Mouse (Mus musculus): ENCODE data around the gene Ppp4r1. TPM values are rescaled to one million over a fixed set of nuclear protein-coding genes. Genes with fewer than 3 reads are reported as not detected.

The Ppp4r1 gene
- total RNA-seq, 2 experiments from 2014 or later = 35.7 to 36.9 TPM

GRCm38 (mm10) chr17:65802026-65802425 is 19.7 kb downstream of the Ppp4r1 start:
- DNase-seq = no peak

GRCm38 (mm10) chr17:65805966-65806365 is 23.6 kb downstream of the Ppp4r1 start:
- no peak for DNase-seq

GRCm38 (mm10) chr17:65806416-65806815 is 24.0 kb downstream of the Ppp4r1 start:
- no peak for DNase-seq

DNA sequence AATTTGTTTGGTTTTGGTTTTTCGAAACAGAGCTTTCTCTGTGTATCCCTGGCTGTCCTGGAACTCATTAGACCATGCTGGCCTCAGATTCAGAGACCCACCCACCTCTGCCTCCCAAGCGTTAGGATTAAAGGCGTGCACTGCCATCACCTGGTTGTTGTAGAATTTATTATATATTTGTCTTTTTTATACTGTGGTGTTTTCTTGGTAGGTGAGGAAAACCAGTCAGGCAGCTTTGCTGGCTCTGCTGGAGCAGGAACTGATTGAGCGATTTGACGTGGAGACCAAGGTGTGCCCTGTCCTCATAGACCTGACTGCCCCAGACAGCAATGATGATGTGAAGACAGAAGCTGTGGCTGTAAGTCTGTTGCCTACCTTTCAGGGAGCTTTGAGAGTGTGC is 28.7 kb downstream of the Ppp4r1 start:
- no peak for DNase-seq

GRCm38 (mm10) chr17:65813763-65814162 is 31.4 kb downstream of the Ppp4r1 start:
- no peak for DNase-seq

DNA sequence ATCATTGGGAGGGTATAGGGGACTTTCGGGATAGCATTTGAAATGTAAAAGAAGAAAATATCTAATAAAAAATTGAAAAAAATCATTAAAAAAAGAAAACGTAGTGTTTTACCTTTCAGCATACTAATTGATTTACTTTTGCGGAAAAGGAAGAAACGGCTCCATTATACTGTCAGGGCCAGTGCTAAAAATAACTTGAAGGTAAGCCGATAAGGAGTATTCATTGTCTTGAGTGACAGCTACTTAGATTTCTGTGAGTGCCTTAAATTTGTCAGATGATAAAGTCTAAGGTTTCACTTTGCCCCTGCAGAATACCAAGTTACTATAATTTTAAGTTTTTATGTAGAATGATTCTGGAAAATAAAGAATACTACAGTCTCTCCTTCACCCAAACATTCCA is 37.8 kb downstream of the Ppp4r1 start:
- no peak for DNase-seq

DNA sequence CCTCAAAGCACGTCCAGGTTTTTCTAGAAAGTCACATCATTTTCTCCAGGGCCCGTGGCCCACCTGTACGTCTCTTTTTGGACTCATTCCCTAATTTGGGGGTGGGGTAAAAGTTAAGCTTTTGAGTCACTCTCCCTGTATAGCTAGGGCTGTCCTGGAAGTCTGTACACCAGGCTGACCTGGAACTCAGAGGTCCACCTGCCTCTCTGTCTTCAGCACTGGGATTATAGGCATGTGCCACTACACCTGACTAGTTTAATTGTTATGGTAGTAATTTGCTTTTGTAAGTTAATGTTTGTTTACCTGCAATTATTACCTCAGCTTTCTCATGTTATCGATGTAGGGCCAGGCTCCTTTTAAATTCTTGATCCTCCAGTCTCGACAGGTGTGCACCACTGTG is 40.0 kb downstream of the Ppp4r1 start:
- no peak for DNase-seq

GRCm38 (mm10) chr17:65824246-65824645 is 41.9 kb downstream of the Ppp4r1 start:
- no peak for DNase-seq

- no peak for DNase-seq
Observed at GRCm38 (mm10) chr17:65826257-65826656, 43.9 kb downstream of the Ppp4r1 start.

GRCm38 (mm10) chr17:65827119-65827840 is 44.9 kb downstream of the Ppp4r1 start:
- no peak for DNase-seq

- DNase-seq = no peak
Observed at GRCm38 (mm10) chr17:65827904-65828303, 45.5 kb downstream of the Ppp4r1 start.

GRCm38 (mm10) chr17:65828951-65829350 is 46.6 kb downstream of the Ppp4r1 start:
- DNase-seq = no peak

DNA sequence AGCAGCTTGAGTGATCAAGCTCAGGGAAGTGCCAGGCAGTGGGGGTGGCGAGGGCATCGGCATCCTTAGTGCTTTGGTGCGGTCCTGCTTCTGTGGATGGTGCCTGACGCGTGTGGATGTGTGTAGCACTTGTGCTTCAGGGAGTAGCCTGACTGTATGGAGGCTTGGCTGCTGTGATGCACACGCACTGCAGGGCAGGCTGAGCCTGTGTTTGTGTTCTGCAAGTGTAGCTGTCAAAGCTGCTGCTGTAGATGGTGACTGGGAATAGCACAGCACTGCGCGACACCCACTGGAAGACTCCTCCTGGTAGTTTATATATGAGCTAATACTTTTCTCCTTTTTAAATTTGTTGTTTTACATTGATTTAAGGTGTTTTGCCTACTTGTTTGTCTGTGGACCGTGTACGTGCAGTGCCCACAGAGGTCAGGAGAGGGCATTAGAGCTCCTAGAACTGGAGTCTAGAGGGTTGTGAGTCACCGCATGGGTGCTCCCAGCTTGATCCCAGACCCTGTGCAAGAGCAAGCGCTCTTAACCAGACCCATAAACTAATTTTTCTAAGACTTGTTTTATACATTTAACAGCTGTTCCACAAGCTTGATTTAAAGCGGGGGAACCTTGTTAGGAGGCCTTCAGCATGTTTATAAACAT is 48.0 kb downstream of the Ppp4r1 start:
- DNase-seq = no peak

GRCm38 (mm10) chr17:65833891-65834290 is 51.5 kb downstream of the Ppp4r1 start:
- no peak for DNase-seq

DNA sequence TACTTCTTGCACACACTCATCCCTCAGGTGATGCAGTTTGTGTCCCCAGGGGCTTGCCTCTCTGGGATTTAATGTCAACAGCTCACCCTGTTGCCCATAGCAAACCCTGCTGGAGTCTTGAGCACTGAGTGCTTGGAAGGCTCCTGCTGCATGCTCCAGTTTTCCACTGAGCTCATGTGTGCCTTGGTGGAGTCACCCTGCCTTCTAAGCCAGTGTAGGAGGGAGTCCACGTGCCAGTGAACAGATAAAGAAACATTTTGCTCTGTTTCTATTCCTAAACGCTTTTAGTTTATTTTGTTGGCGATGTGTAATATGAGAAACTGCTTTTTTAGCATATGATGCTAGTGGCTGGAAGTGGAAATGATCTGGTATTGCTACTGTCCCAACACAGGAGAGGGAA is 54.4 kb downstream of the Ppp4r1 start:
- DNase-seq = no peak

GRCm38 (mm10) chr17:65839541-65840256 is 57.3 kb downstream of the Ppp4r1 start:
- DNase-seq = no peak

- DNase-seq = no peak
Observed at GRCm38 (mm10) chr17:65842669-65843381, 60.5 kb downstream of the Ppp4r1 start.

- DNase-seq = no peak
Observed at GRCm38 (mm10) chr17:65845423-65845822, 63.0 kb downstream of the Ppp4r1 start.

DNA sequence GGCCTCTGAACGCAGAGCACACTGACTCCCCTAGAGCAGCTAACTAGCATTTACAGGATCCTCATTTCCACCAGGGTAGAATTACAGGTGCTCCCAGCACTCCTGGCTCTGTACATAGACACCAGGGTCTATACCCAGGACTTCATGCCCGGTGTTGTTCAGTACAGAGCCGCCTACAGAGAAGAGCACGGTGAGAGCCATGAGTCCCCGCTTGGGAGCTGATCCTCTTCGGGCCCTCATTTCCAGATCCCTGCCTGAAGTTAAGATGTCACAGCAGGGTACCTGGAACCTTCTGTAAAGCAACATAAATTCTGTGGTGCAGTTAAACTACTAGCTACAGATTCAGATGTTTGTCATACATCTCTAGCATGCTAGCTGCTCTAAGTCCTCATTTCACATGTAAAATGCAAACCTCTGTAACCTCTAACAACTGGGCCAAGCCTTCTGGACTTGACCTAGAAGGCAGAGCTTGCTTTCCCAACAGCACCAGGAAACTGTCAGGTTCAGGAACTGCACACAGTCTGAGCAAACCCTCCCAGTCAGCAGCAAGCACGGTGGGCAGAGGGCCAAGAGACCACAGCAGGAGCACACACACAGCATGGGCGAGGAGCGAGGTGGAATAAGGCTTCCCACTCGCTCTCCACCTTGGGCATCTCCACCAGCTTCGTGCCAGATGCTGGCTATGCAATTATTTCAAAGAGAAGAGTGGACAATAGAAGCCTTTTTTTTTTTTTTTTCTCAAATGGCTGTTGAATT is 65.5 kb downstream of the Ppp4r1 start:
- no peak for DNase-seq

DNA sequence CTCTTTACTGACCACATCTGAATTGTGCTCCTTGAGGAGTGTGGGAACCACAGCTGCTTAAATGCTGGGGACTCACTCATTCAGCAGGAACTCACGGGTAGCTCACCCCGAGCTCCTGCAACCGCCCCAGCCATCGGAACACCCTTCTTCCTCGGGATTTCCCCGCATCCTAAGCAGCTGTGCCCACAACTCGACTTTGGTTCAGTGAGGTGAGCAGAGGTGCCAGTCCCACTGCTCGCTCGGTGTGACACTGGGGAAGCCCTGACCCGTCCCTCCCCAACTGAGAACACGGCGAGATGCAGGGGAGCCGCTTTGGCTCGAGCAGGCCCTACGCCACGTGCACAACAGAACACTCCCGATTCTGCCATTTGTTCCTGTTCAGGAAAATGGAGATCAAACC is 68.1 kb downstream of the Ppp4r1 start:
- DNase-seq = no peak

- DNase-seq = no peak
Observed at GRCm38 (mm10) chr17:65851749-65852148, 69.4 kb downstream of the Ppp4r1 start.

DNA sequence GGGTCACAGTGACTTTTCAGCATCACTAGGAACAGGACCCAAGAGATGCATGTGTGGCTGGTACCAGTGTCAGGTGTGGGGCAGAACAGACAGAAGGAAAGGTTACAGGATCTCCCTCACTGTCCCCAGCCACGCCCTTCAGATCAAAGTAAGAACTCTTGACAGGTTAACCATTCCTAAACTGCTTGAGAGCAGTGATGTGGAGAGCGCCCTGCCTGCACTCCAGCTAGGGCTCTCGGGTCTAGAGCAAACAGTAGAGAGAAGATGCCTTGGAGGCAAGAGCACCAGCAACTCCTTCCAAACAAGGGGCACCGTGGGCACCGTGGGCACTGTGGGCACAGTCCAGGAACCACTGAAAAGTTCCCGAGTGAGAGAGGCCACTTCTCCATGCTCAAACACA is 71.0 kb downstream of the Ppp4r1 start:
- DNase-seq = no peak

Measured in layer of hippocampus, postnatal 36 days (tissue).